Comparison of ENCODE assay signal across 18 mouse cellular contexts in the genomic region with DNA sequence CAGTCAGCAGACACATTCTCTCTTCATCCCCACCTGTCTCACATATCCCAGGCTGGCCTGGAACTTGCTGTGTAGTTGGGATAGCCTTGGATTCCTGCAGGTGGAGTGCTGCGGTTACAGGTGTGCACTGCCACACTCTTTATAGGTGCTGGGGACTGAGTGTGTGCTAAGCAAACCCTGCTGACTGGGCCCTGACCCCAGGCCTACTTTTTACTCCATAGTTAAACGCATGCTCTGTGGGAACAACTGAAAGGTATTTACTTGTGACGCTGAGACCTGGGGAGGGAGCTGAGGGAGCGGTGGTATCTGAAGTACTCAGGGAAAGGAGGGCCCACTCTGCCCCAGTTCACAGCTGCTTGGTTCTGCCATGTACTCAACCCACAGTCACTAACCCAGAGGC.
"Had no signal": no experiment of that assay in that cellular context is flagged by ENCODE, and none has a peak within 500 bp of the region (broad histone marks: within the 10 kb centered on the region; RNA-seq: fewer than 3 reads in every experiment).

No protein-coding gene starts in this region.

- H3K9me3 ChIP-seq: lung, embryonic 15.5 days; megakaryocyte, embryonic 14.5 days; midbrain, embryonic 13.5 days; midbrain, embryonic 15.5 days; neural tube, embryonic 12.5 days; stomach, embryonic 15.5 days had no signal

- H3K27me3 ChIP-seq: lung, embryonic 15.5 days; megakaryocyte, embryonic 14.5 days; midbrain, embryonic 13.5 days; midbrain, embryonic 15.5 days; neural tube, embryonic 12.5 days; stomach, embryonic 15.5 days had no signal

- H3K4me3 ChIP-seq: lung, embryonic 15.5 days; megakaryocyte, embryonic 14.5 days; midbrain, embryonic 13.5 days; midbrain, embryonic 15.5 days; neural tube, embryonic 12.5 days; stomach, embryonic 15.5 days had no signal

- H3K4me2 ChIP-seq: lung, embryonic 15.5 days; midbrain, embryonic 11.5 days; midbrain, embryonic 13.5 days; midbrain, embryonic 15.5 days; neural tube, embryonic 12.5 days; stomach, embryonic 15.5 days had no signal

- DNase-seq: liver, postnatal 0 days; lung, adult 2 months; lung, postnatal 14 days; lung, postnatal 36 days; right cerebral cortex, postnatal 14 days; thymus, adult 2 months; thymus, postnatal 25 days; thymus, postnatal 4 days had no signal

- H3K27ac ChIP-seq: lung, embryonic 15.5 days; macrophage; midbrain, embryonic 13.5 days; midbrain, embryonic 15.5 days; neural tube, embryonic 12.5 days; stomach, embryonic 15.5 days; stomach, postnatal 0 days had no signal

- H3K4me1 ChIP-seq: midbrain, embryonic 15.5 days; neural tube, embryonic 12.5 days; stomach, embryonic 15.5 days had no signal

- H3K9ac ChIP-seq: liver, postnatal 0 days; lung, embryonic 15.5 days; midbrain, embryonic 13.5 days; midbrain, embryonic 15.5 days; neural tube, embryonic 12.5 days; stomach, embryonic 15.5 days had no signal

- ATAC-seq: liver, postnatal 0 days; lung, postnatal 0 days; midbrain, embryonic 13.5 days; midbrain, embryonic 15.5 days had no signal
